Mouse (Mus musculus): ENCODE data around the gene Inpp5e.

The Inpp5e gene

DNA sequence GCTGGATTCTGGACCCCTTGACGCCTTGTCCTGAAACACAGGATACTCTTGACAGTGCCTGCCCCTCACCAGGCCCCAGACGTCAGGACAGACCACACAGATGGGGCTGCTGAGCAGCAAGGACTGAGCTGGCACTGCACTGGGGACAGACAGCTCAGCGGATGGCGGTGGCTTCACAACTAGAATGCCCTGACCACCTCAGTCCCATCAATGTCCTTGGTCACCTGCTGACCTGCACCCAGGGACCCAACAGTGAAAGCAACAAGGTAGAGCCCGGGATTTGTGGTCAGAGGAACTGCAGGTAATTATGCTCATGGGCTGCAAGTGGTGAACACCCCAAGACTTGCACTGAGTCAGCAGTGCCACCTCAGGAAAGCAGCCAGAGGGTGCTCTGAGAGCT lies 46.0 kb downstream of the Inpp5e start:
- no peak for DNase-seq (ENCODE audit: low read depth)

DNA sequence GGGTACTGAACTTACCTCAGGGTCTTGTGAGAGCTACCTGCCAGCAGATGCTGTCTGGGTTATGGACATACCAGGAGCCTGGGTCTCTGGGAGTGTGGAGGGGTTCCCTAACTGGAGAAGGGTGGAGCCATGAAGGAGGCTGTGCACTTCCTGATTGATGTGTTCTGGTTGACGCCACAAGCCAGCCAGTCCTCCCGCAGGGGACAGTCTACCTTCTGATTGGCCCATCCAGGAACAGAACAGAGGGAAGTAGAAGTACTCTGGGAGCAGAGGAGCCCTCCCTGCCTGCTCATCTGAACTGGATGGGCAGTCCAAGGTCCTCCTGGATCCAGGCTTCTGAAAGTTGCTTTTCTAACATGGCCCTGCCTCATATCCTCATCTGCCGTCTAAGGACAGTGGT lies 48.2 kb downstream of the Inpp5e start, which contains the start of gene Card9:
Card9 (minus strand) TSS at position 147 of the 400 bp plus-strand sequence.
- DNase-seq (ENCODE audit: low read depth) = no peak

DNA sequence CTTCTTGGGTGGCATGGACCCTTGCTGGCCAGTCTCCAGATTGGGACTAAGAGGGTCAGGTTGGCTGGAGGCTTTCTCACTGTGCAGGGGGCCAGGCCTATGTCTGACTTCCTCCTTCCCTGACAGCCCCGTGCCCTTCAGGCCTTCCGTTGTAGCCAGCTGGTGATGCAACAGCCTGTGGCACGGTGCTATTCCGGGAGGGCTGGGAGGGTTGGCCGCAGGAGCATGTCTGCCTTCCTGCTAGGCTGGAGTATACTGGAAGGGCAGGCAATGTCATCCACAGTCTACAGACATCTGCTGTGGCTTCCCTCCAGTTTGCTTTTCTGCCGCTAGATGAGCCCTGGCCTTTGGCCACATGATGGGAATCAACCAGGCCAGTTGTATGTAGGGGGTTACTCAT lies 49.0 kb downstream of the Inpp5e start:
- DNase-seq (ENCODE audit: low read depth) = no peak

DNA sequence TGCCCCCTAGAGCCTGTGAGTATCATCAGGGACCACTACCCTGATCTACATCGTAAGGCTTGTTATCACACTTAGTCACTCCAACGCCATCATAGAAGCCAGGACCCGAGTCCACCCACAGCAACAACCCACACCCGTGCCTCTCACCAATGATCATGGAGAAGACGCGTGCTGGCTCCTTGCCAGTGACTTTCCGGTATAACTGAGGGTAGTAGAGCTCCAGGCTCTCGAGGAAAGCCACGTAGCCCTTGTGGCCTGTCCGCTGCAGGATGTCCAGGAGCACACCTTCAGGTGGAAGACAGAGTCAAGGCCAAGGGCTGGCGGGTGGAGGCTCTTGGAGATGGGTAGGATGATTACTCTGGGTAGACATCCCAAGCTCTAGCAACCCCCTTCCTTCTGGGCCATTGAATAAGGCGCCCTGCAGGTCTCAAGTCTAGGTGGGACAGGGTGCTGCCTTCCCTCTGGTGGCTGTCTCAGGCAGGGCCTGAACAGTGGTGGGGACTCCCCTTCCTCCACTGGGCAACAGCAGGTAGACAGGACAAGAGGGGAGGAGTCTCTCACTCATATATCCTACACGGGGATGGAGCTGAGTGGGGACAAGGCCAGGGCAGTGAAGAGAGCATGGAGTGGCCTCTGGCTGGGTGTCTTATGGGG lies 50.2 kb downstream of the Inpp5e start:
- DNase-seq (ENCODE audit: low read depth) = no peak

DNA sequence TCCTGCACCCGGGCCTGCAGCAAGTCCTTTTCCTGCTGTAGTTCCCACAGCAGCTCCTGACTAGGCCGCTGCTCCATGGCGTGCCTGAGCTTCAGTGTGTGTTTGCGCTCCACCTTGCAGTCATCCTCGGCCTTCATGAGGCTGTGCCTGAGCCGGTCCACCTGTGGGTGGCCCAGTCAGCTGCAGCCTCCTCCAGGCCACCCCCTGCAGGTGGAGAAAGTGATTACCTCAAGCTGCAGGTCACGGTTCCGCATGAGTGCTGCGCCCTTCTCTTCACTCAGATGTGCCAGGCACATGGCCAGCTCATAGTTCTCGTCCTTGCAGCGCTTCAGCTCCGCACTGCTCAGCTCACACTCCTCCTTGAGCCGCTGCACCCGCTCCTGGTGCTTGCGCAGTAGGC lies 51.5 kb downstream of the Inpp5e start:
- no peak for DNase-seq (ENCODE audit: low read depth)

DNA sequence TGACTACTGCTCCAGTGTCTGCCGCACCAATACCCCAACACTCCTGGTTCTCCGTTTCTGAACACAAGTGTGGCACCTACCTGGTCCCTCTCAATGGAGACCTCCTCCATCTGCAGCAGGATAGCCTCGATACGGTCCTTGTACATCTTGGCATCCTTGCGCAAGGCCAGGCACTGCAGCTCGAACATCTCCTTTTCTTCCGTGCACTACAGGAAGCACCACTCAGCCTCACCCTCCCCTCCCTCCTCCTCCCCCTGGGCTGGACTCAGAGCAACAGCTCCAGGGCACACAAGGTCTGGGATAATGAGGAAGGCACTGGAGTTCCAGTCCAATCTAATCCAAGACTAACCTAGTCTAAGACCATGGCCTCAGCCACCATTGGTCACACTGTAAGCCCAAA lies 52.3 kb downstream of the Inpp5e start:
- peak; percentile 31 for DNase-seq (ENCODE audit: low read depth)

DNA sequence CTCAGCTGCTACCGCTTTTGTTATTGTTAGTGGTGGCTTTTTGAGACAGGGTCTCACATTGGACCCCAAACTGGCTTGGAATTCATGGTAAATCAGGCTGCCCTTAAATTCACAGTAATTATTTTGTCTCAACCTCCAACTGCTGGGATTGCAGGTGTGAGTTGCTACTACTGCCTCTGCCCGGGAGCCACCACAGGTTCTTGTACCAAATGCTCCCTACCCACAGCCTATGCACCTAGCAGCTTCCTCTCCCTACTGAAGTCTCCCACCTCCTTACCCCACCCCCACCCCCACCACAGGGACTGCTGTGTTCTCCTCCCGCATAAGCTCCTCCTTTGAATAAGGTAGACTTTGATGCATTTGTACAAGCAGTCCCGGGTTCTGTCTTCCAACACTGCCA lies 52.8 kb downstream of the Inpp5e start:
- DNase-seq (ENCODE audit: low read depth) = no peak

DNA sequence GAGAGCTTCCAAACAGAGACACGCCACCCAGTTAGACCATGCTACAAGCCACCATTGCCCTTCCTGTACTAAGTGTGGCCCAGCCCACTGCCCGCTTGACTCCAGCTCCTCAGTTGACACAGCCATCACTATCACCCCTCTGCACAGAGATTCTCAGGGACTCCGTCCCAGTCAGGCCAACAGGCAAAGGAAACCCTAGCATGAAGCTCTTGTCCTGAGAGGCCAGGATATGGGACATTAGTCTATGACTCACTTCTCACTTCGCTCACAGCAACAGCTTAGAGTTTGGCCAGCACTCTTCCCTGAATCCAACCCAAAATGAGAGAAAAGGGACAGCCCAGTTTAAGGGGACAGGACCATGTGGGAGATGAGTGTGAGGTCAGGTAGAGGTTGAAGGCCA lies 54.6 kb downstream of the Inpp5e start:
- no peak for DNase-seq (ENCODE audit: low read depth)

DNA sequence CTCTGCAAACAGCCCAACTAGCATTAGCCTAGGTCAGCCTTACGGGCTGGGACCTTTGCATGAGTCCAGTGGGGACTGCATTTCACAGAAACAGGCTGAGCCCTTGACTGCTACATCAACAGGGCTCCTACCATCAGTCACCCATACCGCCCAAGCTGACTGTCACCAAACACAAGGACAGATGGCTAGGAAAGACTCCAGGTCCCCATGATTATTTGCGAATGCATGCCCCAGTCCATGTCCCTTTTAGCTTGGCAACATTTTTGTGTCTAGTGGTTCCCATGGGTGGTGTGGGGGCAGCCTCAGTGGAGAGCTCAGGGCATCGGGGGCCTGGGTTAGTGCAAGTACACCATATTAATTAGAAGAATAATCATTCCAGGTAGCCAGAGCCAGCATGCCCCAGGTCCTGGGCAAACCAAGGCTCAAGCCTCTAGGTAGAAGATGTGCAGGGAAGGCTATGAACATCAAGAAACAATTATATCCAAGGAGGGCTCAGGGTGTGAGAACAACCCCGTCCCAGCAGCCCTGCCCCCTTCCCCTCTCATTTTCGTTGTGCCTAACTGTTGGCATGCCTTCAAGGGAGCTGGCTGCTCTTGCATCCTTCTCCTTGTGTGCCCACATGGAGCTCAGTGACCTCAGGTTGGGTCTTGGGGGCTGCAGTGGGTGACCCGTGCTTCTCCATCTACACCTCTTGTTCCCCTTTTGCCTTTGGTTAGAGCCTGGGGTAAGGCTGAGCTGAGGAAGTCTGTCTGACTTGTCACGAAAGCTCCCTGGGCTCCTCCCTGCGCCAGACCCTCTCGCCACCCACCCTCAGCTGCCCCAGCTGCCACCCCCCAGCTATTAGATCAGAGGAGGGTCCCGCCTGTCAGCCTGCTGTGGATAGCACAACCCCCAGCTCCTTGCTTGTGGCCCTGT lies 55.7 kb downstream of the Inpp5e start:
- no peak for DNase-seq (ENCODE audit: low read depth)

DNA sequence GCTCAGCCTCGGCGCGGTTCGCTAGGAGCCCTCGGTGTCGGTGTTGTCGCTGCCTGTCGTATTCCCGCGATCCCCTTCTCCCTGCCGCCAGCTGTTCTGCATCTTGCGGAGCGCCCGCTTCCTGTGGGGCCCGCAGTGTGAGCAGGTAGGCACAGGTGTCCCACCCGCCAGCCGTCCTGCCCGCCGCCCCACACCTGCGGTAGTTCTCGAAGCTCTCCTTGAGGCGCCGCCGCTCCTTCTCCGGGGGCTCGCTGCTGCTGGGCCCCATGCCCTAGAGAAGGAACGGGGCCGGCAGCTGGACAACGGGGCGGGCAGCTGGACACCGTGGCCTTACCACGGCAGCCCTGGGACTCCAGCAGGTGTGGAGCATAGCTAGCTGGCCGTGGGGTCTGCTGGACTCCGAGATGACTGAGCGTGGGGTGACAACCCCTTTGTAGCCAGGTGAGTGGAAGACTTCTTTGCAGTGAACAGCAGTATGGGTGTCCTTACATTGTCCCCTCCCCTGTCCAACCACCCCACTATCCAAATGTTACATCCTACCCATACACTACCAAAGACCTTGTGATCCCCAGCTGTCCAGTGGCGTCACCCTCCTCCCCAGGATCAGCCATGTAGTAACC lies 56.6 kb downstream of the Inpp5e start:
- no peak for DNase-seq (ENCODE audit: low read depth)

DNA sequence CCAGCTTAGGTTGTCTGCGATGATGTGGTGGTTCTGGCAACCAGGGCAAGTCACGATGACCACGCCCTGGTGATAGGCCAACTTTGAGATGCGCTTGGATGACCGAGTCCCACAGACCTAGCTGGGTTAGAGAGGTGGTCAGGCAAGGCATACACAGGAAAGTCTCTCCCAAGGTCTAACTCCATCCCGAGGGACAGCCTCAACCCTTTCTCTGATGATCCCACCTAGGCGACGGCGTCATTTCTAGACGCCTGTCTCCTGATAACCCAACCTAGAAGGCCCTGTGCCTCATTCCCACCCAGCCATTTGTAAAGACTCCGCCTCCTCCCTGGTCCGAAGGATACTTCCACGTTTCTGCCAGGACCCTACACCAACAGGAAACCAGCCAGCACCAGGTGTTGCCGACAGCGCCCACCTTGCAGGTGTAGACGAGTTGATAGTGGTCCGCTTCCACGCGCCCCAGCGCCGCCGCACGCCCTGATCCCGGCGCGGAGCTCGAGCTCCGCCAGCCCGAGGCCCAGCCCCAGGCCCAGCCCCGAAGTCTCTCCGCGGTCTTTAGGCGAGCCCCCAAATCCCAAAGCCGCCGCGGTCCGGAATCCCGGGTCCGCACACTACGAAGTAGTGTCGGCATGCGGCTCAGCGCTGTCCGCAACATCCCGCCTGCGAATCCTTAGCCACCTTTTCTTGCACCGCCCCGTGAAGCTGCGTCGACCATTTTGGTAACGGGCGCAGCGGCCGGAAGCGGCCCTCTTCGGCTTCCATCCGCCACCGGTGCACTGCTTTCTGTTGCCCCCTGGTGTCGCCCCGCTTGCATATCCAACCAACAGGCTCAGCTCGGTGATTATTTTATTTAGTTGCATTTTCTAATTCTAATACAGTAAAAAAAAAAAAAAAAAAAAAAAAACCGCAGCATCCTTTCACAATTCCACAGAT lies 57.4 kb downstream of the Inpp5e start, which contains the start of gene Dnlz:
Dnlz (minus strand) TSS at position 753 of the 933 bp plus-strand sequence.
- DNase-seq (ENCODE audit: low read depth) = peak; percentile 95

DNA sequence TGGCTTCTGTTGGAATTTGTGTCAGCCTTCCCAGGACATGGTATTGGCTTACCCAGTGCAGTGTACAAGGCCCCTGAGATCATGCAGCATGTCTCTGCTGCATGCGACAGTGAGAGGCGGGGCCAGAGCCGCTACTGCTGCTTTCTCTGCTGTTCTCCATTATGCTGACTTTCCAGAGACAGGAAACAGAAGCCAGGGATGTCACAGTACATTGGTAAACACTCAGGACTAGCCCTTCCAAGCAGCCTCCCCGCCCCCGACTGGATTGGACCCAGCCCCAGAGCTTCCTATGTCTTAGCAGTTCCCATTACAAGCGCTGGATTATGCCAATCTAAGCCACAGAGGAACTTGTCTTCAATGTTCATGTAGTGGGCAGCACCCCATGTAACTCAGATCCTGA lies 60.8 kb downstream of the Inpp5e start:
- no peak for DNase-seq (ENCODE audit: low read depth)

All from naive thymus-derived CD4-positive, alpha-beta T cell, adult 2 months (primary cell).